Mouse (Mus musculus) myocyte (in vitro differentiated cells): ENCODE measurements around the gene Tbc1d9b.

Source experiments
- CEBPB ChIP-seq: IDR thresholded peaks from 2 replicates; pipeline ENCODE4 v1.6.1; 2011; ENCODE audit warnings: mild to moderate bottlenecking, moderate library complexity; ENCODE audit not compliant: poor library complexity, insufficient read depth, severe bottlenecking
- MYOG ChIP-seq, 3 experiments: IDR thresholded peaks; one replicate each; pipeline ENCODE4 v1.6.1; 2011; ENCODE audit warnings: control low read depth in 2 of 3, low read depth in 2 of 3, mild to moderate bottlenecking in 2 of 3; ENCODE audit not compliant: insufficient read length in 2 of 3, control insufficient read depth in 1 of 3, insufficient read depth in 1 of 3
- POLR2A ChIP-seq: IDR thresholded peaks from one replicate; pipeline ENCODE4 v1.6.1; 2011; ENCODE audit warnings: low read depth, mild to moderate bottlenecking, control low read depth, moderate library complexity; ENCODE audit not compliant: insufficient read length
- TCF12 ChIP-seq: IDR thresholded peaks from one replicate; pipeline ENCODE4 v1.6.1; 2011; ENCODE audit warnings: mild to moderate bottlenecking, control low read depth; ENCODE audit not compliant: poor library complexity, insufficient read depth, severe bottlenecking
- USF1 ChIP-seq: IDR thresholded peaks from one replicate; pipeline ENCODE4 v1.6.1; 2011; ENCODE audit warnings: low read depth, mild to moderate bottlenecking, control low read depth, moderate library complexity

DNA sequence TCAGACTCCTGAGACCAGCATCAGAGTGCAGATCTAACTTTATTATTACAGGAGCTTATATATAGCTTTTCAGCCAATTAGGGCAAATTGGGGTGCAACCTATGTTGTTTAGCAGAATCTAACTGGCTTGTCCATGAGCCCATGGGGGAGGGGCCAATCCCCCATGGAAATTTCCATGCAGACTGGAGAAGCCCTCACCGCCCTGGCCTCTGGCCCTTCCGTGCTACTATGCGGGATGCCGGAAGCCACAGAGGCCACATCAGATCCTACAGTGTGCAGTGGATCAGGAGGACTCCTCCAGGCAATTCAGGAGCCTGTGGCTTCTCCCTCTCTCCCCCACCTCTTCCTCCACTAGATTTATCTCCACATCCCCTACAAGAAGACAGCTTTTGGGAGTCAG, 86.6 kb downstream of the Tbc1d9b start:
- TF ChIP-seq POLR2A (no peak), MYOG (IDR thresholded peaks at IDR 0.05; ENCODE audit: control insufficient read depth in 1 of 3, insufficient read depth in 1 of 3, insufficient read length in 2 of 3, low read depth in 2 of 3) (no peak), USF1 (no peak), TCF12 (no peak), CEBPB (no peak)
